Mouse (Mus musculus): ENCODE data around the gene Tmem130. TPM values are rescaled to one million over a fixed set of nuclear protein-coding genes. Genes with fewer than 3 reads are reported as not detected.

Gene Tmem130
- 0.03 TPM in 1 of 2 replicates, not detected in the other for polyA plus RNA-seq (2012; ENCODE audit: low replicate concordance)

GRCm38 (mm10) chr5:144761161-144761868, at the start of gene Tmem130:
Gene Tmem130 (minus strand): TSS chr5:144761818.

DNA sequence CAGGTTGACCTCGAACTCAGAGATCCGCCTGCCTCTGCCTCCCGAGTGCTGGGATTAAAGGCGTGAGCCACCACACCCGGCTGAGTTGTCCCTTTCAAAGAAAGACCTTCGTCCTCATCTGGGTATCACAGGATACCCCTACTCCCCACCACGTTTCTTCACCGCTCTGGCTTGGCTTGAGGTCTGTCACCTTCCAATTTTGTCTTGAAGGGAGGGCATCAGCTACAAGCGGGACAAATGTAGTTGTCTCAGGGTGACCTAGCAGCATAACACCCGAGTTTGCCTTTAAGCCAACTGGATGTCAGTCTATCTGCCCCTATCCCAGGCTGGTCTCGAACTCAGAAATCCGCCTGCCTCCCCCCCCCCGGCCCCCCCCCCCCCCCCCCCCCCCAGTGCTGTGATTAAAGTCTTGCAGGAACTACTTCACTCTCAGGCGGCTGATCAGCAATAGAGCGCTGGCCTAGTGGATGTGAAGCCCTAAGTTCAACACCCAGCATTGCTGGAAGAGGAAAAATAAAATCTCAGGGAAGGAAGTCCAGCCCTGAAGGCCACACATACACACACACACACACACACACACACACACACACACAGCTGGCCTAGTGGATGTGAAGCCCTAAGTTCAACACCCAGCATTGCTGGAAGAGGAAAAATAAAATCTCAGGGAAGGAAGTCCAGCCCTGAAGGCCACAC, 5.6 kb upstream of the Tmem130 start, which contains the start of gene Trrap:
Trrap (plus strand) TSS at position 627 of the 693 bp plus-strand sequence.

Other genes starting within 250 kb of the Tmem130 start
- gene Nptx2, start 215.9 kb downstream of the Tmem130 start, polyA plus RNA-seq (2012; ENCODE audit: low replicate concordance) = 0.09 and 0.31 TPM in 2 replicates
- 52.7 and 79.6 TPM in 2 replicates for gene Trrap, start 5.9 kb upstream of the Tmem130 start, polyA plus RNA-seq (2012; ENCODE audit: low replicate concordance)
- 19.1 and 21.6 TPM in 2 replicates for gene Smurf1, start 204.0 kb upstream of the Tmem130 start, polyA plus RNA-seq (2012; ENCODE audit: low replicate concordance)